Mouse (Mus musculus) gastrocnemius, postnatal 4 days (tissue): ENCODE data around the gene 4930503B20Rik. TPM values are rescaled to one million over a fixed set of nuclear protein-coding genes. Genes with fewer than 3 reads are reported as not detected.

ENCODE experiments used
- DNase-seq, 2 experiments: peaks; one replicate each; pipeline ENCODE4 v3.0.0; 2021 to 2022; ENCODE audit warnings: low spot score in 2 of 2, mixed read lengths in 2 of 2
- total RNA-seq, 2 experiments: library from RNA; stranded (reverse); gene quantifications; 2 replicates each; pipeline ENCODE4 v1.2.3; 2021

4930503B20Rik gene
- total RNA-seq, 2 experiments from 2014 or later: not detected

GRCm38 (mm10) chr3:146601205-146601604 lies 49.9 kb downstream of the 4930503B20Rik start:
- DNase-seq: no peak

GRCm38 (mm10) chr3:146599198-146599900 lies 51.8 kb downstream of the 4930503B20Rik start:
- DNase-seq: no peak

- no peak for DNase-seq
These were observed 52.7 kb downstream of the 4930503B20Rik start for GRCm38 (mm10) chr3:146598411-146598810.

GRCm38 (mm10) chr3:146596864-146597263 lies 54.3 kb downstream of the 4930503B20Rik start:
- DNase-seq: no peak

- DNase-seq: no peak
These were observed 54.7 kb downstream of the 4930503B20Rik start for GRCm38 (mm10) chr3:146596387-146596786.

- DNase-seq: no peak
These were observed 55.7 kb downstream of the 4930503B20Rik start for GRCm38 (mm10) chr3:146595440-146595839.

Other genes starting within 250 kb of the 4930503B20Rik start
- 10 to 100 TPM; 20.2 to 22.6 TPM for gene Ssx2ip, start 246.7 kb downstream of the 4930503B20Rik start, total RNA-seq
- 1 to 10 TPM; 7.9 to 8.6 TPM for gene Ctbs, start 201.5 kb downstream of the 4930503B20Rik start, total RNA-seq
- 1 to 10 TPM; 3.3 to 3.5 TPM for gene Spata1, start 151.6 kb downstream of the 4930503B20Rik start, total RNA-seq
- gene Gng5, start 151.5 kb downstream of the 4930503B20Rik start, total RNA-seq: 100 to 1,000 TPM; 238 to 270 TPM
- 10 to 100 TPM; 16.8 to 25.5 TPM for gene Rpf1, start 129.9 kb downstream of the 4930503B20Rik start, total RNA-seq
- gene Uox, start 80.9 kb downstream of the 4930503B20Rik start, total RNA-seq: 1 to 10 TPM in 1 of 2 experiments, not detected in 1; 1.9 TPM
- gene Dnase2b, start 35.7 kb downstream of the 4930503B20Rik start, total RNA-seq: under 1 TPM; 0.10 to 0.12 TPM
- gene Samd13, start 34.3 kb upstream of the 4930503B20Rik start, total RNA-seq: 1 to 10 TPM in 1 of 2 experiments, under 1 TPM in 1; 0.86 to 1.1 TPM
- gene Prkacb, start 161.7 kb upstream of the 4930503B20Rik start, total RNA-seq: 10 to 100 TPM; 72.9 to 76.0 TPM
- 1 to 10 TPM; 7.7 to 9.2 TPM for gene Ttll7, start 201.1 kb upstream of the 4930503B20Rik start, total RNA-seq